Mouse (Mus musculus) heart, embryonic 11.5 days (tissue): ENCODE data around the gene Rhox4d. TPM values are rescaled to one million over a fixed set of nuclear protein-coding genes. Genes with fewer than 3 reads are reported as not detected.
"Not testable (repeated sequence)": the region's sequence is repeated elsewhere in the genome, so short reads cannot be mapped to it uniquely, and the experiment has no call there.

Experiments
- ATAC-seq: fragments of 200-750 bp; cut with Nextera tagmentation; replicated peaks from 2 replicates; pipeline ENCODE4 v1.8.0; 2017; ENCODE audit warnings: moderate library complexity; ENCODE audit not compliant: insufficient number of reproducible peaks, low FRiP score, low TSS enrichment
- H3K27ac ChIP-seq: fragments of 300-500 bp; sonication (generic); 2 replicates; pipeline ENCODE4 v1.5.1; 2014; ENCODE audit warnings: mild to moderate bottlenecking, low read depth, low read length
- H3K27me3 ChIP-seq: fragments of 300-500 bp; sonication (generic); 2 replicates; pipeline ENCODE4 v1.6.1; 2014; ENCODE audit warnings: mild to moderate bottlenecking, low read length, mixed read lengths; ENCODE audit not compliant: control insufficient read depth, insufficient read depth
- H3K36me3 ChIP-seq: fragments of 300-500 bp; sonication (generic); 2 replicates; pipeline ENCODE4 v1.6.1; 2014; ENCODE audit warnings: mild to moderate bottlenecking, low read length, moderate library complexity, mixed read lengths; ENCODE audit not compliant: control insufficient read depth, insufficient read depth
- H3K4me1 ChIP-seq: fragments of 300-500 bp; sonication (generic); 2 replicates; pipeline ENCODE4 v1.6.1; 2014; ENCODE audit warnings: low read length; ENCODE audit not compliant: control insufficient read depth, insufficient read depth
- H3K4me2 ChIP-seq: fragments of 300-500 bp; sonication (generic); 2 replicates; pipeline ENCODE4 v1.6.1; 2014; ENCODE audit warnings: mild to moderate bottlenecking, moderate library complexity
- H3K4me3 ChIP-seq: fragments of 300-500 bp; sonication (generic); 2 replicates; pipeline ENCODE4 v1.5.1; 2014; ENCODE audit warnings: low read depth, low read length
- H3K9ac ChIP-seq: fragments of 300-500 bp; sonication (generic); 2 replicates; pipeline ENCODE4 v1.6.1; 2014; ENCODE audit warnings: mild to moderate bottlenecking, low read depth, low read length, moderate library complexity
- H3K9me3 ChIP-seq: fragments of 300-500 bp; sonication (generic); replicated peaks from 2 replicates; pipeline ENCODE4 v1.6.1; 2016; ENCODE audit warnings: low read length; ENCODE audit not compliant: control insufficient read depth
- WGBS: fragments of 180-500 bp; shearing (Covaris S2); extraction: QIAGEN DNeasy Blood & Tissue Kit; methylation state at CpG from one replicate; pipeline ENCODE4 v1.1.7; 2014; ENCODE audit not compliant: insufficient replicate concordance; 5-methylcytosine and 5-hydroxymethylcytosine counted together
- polyA plus RNA-seq: library from polyadenylated mRNA; unstranded; fragments of >200 nt; fragmentation: Nextera tagmentation; extraction: Ambion mirVana; gene quantifications from 2 replicates; pipeline ENCODE4 v1.2.1, GENCODE M21; 2014

The Rhox4d gene
- not detected in 2 replicates for polyA plus RNA-seq

GRCm38 (mm10) chrX:37514059-37514458 is at the start of gene Rhox4d:
TSS of gene Rhox4d (plus strand) at chrX:37514359.
- H3K4me1 ChIP-seq, H3K9ac ChIP-seq, H3K4me2 ChIP-seq, H3K9me3 ChIP-seq, H3K4me3 ChIP-seq, H3K36me3 ChIP-seq, ATAC-seq, H3K27ac ChIP-seq, H3K27me3 ChIP-seq: not testable (repeated sequence)
- 97% methylated on average over 16 of the region's 18 CpGs for WGBS

- H3K4me2 ChIP-seq, H3K27ac ChIP-seq, H3K9ac ChIP-seq, H3K9me3 ChIP-seq, H3K27me3 ChIP-seq, ATAC-seq, H3K4me3 ChIP-seq, H3K36me3 ChIP-seq, H3K4me1 ChIP-seq: not testable (repeated sequence)
- WGBS = 87% methylated on average over 14 of the region's 14 CpGs
These were observed 34.1 kb upstream of the Rhox4d start, which contains the start of gene Rhox4c for GRCm38 (mm10) chrX:37480037-37480436. TSS of gene Rhox4c (plus strand) at chrX:37480337.

- H3K4me2 ChIP-seq, H3K27me3 ChIP-seq, H3K9ac ChIP-seq, H3K4me3 ChIP-seq, H3K4me1 ChIP-seq, ATAC-seq, H3K27ac ChIP-seq, H3K9me3 ChIP-seq, H3K36me3 ChIP-seq: not testable (repeated sequence)
- 74% methylated on average over 2 of the region's 8 CpGs for WGBS
These were observed 16.0 kb downstream of the Rhox4d start, which contains the start of gene Rhox2e for GRCm38 (mm10) chrX:37530152-37530551. TSS of gene Rhox2e (plus strand) at chrX:37530452.

GRCm38 (mm10) chrX:37541719-37542118 is 27.6 kb downstream of the Rhox4d start, which contains the start of gene Rhox3e:
TSS of gene Rhox3e (plus strand) at chrX:37542019.
- H3K27me3 ChIP-seq, ATAC-seq, H3K4me3 ChIP-seq, H3K4me1 ChIP-seq, H3K9me3 ChIP-seq, H3K9ac ChIP-seq, H3K36me3 ChIP-seq, H3K4me2 ChIP-seq, H3K27ac ChIP-seq: not testable (repeated sequence)
- no CpG with 5 or more reads among the region's 4 CpGs for WGBS

GRCm38 (mm10) chrX:37557112-37557511 is 43.0 kb downstream of the Rhox4d start, which contains the start of gene Rhox4e:
TSS of gene Rhox4e (plus strand) at chrX:37557412.
- WGBS = 79% methylated on average over 10 of the region's 18 CpGs
- not testable (repeated sequence) for H3K36me3 ChIP-seq, H3K9ac ChIP-seq, ATAC-seq, H3K27ac ChIP-seq, H3K9me3 ChIP-seq, H3K27me3 ChIP-seq, H3K4me2 ChIP-seq, H3K4me1 ChIP-seq, H3K4me3 ChIP-seq

Other genes starting within 250 kb of the Rhox4d start
- gene Rhox4a, start 249.0 kb upstream of the Rhox4d start, polyA plus RNA-seq = not detected in 2 replicates
- gene Rhox3a2, start 134.3 kb upstream of the Rhox4d start, polyA plus RNA-seq = not detected in 2 replicates
- gene Rhox4a2, start 123.5 kb upstream of the Rhox4d start, polyA plus RNA-seq = 0.17 and 0.42 TPM in 2 replicates
- not detected in 2 replicates for gene Rhox2b, start 102.3 kb upstream of the Rhox4d start, polyA plus RNA-seq
- gene Rhox4b, start 81.9 kb upstream of the Rhox4d start, polyA plus RNA-seq = not detected in 2 replicates
- not detected in 2 replicates for gene Rhox2c, start 60.7 kb upstream of the Rhox4d start, polyA plus RNA-seq
- not detected in 2 replicates for gene Rhox3c, start 55.8 kb upstream of the Rhox4d start, polyA plus RNA-seq
- not detected in 2 replicates for gene Rhox4c, start 34.0 kb upstream of the Rhox4d start, polyA plus RNA-seq
- gene Rhox2d, start 20.9 kb upstream of the Rhox4d start, polyA plus RNA-seq = not detected in 2 replicates
- not detected in 2 replicates for gene Rhox2e, start 16.1 kb downstream of the Rhox4d start, polyA plus RNA-seq
- not detected in 2 replicates for gene Rhox3e, start 27.7 kb downstream of the Rhox4d start, polyA plus RNA-seq
- not detected in 2 replicates for gene Rhox4e, start 43.1 kb downstream of the Rhox4d start, polyA plus RNA-seq
- not detected in 2 replicates for gene Rhox2f, start 57.0 kb downstream of the Rhox4d start, polyA plus RNA-seq
- gene Rhox3f, start 66.6 kb downstream of the Rhox4d start, polyA plus RNA-seq = not detected in 2 replicates
- not detected in 2 replicates for gene Rhox4f, start 93.3 kb downstream of the Rhox4d start, polyA plus RNA-seq
- gene Rhox3g, start 114.3 kb downstream of the Rhox4d start, polyA plus RNA-seq = not detected in 2 replicates
- gene Rhox2g, start 129.1 kb downstream of the Rhox4d start, polyA plus RNA-seq = not detected in 2 replicates
- gene Rhox4g, start 137.0 kb downstream of the Rhox4d start, polyA plus RNA-seq = not detected in 2 replicates
- gene Rhox3h, start 154.4 kb downstream of the Rhox4d start, polyA plus RNA-seq = not detected in 2 replicates
- not detected in 2 replicates for gene Rhox2h, start 158.9 kb downstream of the Rhox4d start, polyA plus RNA-seq